Mouse (Mus musculus) lung, embryonic 14.5 days (tissue): ENCODE measurements around the gene Fam198b. TPM values are rescaled to one million over a fixed set of nuclear protein-coding genes. Genes with fewer than 3 reads are reported as not detected.
"Not testable (repeated sequence)": the region's sequence is repeated elsewhere in the genome, so short reads cannot be mapped to it uniquely, and the experiment has no call there.

ENCODE experiments used
- ATAC-seq: fragments of 200-750 bp; cut with Nextera tagmentation; 2 replicates; pipeline ENCODE4 v1.8.0; 2017; ENCODE audit warnings: mild to moderate bottlenecking, moderate TSS enrichment, moderate library complexity; ENCODE audit not compliant: insufficient read depth
- DNase-seq: peaks from one replicate; pipeline ENCODE4 v3.0.0-alpha.2; 2015
- H3K27ac ChIP-seq: fragments of 300-500 bp; sonication (generic); 2 replicates; pipeline ENCODE4 v1.5.1; 2014; ENCODE audit warnings: low read depth, mild to moderate bottlenecking, moderate library complexity
- H3K27me3 ChIP-seq: fragments of 300-500 bp; sonication (generic); 2 replicates; pipeline ENCODE4 v1.6.1; 2014; ENCODE audit warnings: low read length, control low read depth; ENCODE audit not compliant: insufficient read depth
- H3K36me3 ChIP-seq: fragments of 300-500 bp; sonication (generic); 2 replicates; pipeline ENCODE4 v1.6.1; 2014; ENCODE audit warnings: control low read depth; ENCODE audit not compliant: insufficient read depth
- H3K4me1 ChIP-seq: fragments of 300-500 bp; sonication (generic); 2 replicates; pipeline ENCODE4 v1.6.1; 2014; ENCODE audit warnings: antibody characterized with exemption, control low read depth; ENCODE audit not compliant: insufficient read depth
- H3K4me2 ChIP-seq: fragments of 300-500 bp; sonication (generic); 2 replicates; pipeline ENCODE4 v1.6.1; 2014; ENCODE audit warnings: mild to moderate bottlenecking
- H3K4me3 ChIP-seq: fragments of 300-500 bp; sonication (generic); 2 replicates; pipeline ENCODE4 v1.5.1; 2014; ENCODE audit warnings: low read depth, low read length
- H3K9ac ChIP-seq: fragments of 300-500 bp; sonication (generic); 2 replicates; pipeline ENCODE4 v1.6.1; 2014
- H3K9me3 ChIP-seq: fragments of 300-500 bp; sonication (generic); 2 replicates; pipeline ENCODE4 v1.6.1; 2016; ENCODE audit warnings: low read depth, low read length, control low read depth
- CTCF ChIP-seq: IDR thresholded peaks from 2 replicates; pipeline ENCODE4 v1.5.1; 2016; ENCODE audit warnings: antibody characterized with exemption, low read depth
- WGBS: fragments of 180-500 bp; shearing (Covaris S2); extraction: QIAGEN DNeasy Blood & Tissue Kit; methylation state at CpG from one replicate; pipeline ENCODE4 v1.1.7; 2014; 5-methylcytosine and 5-hydroxymethylcytosine counted together
- polyA plus RNA-seq: library from polyadenylated mRNA; unstranded; fragments of >200 nt; fragmentation: Nextera tagmentation; extraction: Ambion mirVana; gene quantifications from 2 replicates; pipeline ENCODE4 v1.2.1, GENCODE M21; 2014

The Fam198b gene
- polyA plus RNA-seq, 1 experiment from 2014 or later, result 17.8 TPM

- H3K4me2 ChIP-seq, result no peak overlapping the region
- no peak overlapping the region for H3K9ac ChIP-seq
- TF ChIP-seq CTCF, result no peak
- no peaks in the 10 kb centered on the region for H3K36me3 ChIP-seq
- no peaks in the 10 kb centered on the region for H3K4me1 ChIP-seq
- ATAC-seq, result no peak
- no peaks in the 10 kb centered on the region for H3K9me3 ChIP-seq
- WGBS, result 57% methylated on average over 2 of the region's 2 CpGs
- DNase-seq, result no peak
- H3K27me3 ChIP-seq, result no peaks in the 10 kb centered on the region
- no peak overlapping the region for H3K27ac ChIP-seq
- H3K4me3 ChIP-seq, result no peak overlapping the region
Measured at GRCm38 (mm10) chr3:79968426-79968825, 84.1 kb downstream of the Fam198b start.

GRCm38 (mm10) chr3:79969536-79969935 lies 85.2 kb downstream of the Fam198b start:
- H3K27me3 ChIP-seq, ATAC-seq: not testable (repeated sequence)
- 79% methylated on average over 3 of the region's 3 CpGs for WGBS

GRCm38 (mm10) chr3:79970070-79970469 lies 85.7 kb downstream of the Fam198b start:
- DNase-seq (no peak), ATAC-seq (no peak)
- no peaks in the 10 kb centered on the region for H3K4me1 ChIP-seq
- TF ChIP-seq CTCF, result no peak
- WGBS, result 49% methylated on average over 2 of the region's 2 CpGs
- H3K4me3 ChIP-seq, result no peak overlapping the region
- H3K27me3 ChIP-seq, result no peaks in the 10 kb centered on the region
- H3K4me2 ChIP-seq, result no peak overlapping the region
- H3K9ac ChIP-seq, result no peak overlapping the region
- H3K36me3 ChIP-seq, result no peaks in the 10 kb centered on the region
- no peak overlapping the region for H3K27ac ChIP-seq
- H3K9me3 ChIP-seq, result no peaks in the 10 kb centered on the region

More at GRCm38 (mm10) chr3:79969536-79969935, 85.2 kb downstream of the Fam198b start:
- H3K27ac ChIP-seq, DNase-seq, H3K9ac ChIP-seq, H3K4me2 ChIP-seq, H3K4me3 ChIP-seq, H3K4me1 ChIP-seq, H3K36me3 ChIP-seq, H3K9me3 ChIP-seq: not testable (repeated sequence)

GRCm38 (mm10) chr3:79970498-79970897 lies 86.2 kb downstream of the Fam198b start:
- no peak for DNase-seq
- TF ChIP-seq CTCF, result no peak
- H3K9me3 ChIP-seq, result no peaks in the 10 kb centered on the region
- H3K4me1 ChIP-seq, result no peaks in the 10 kb centered on the region
- no peaks in the 10 kb centered on the region for H3K27me3 ChIP-seq
- H3K36me3 ChIP-seq, result no peaks in the 10 kb centered on the region
- no peak overlapping the region for H3K9ac ChIP-seq
- WGBS, result 40% methylated on average over 2 of the region's 2 CpGs
- H3K27ac ChIP-seq, result no peak overlapping the region
- no peak overlapping the region for H3K4me2 ChIP-seq
- ATAC-seq, result no peak
- no peak overlapping the region for H3K4me3 ChIP-seq

- TF ChIP-seq CTCF, result no peak
- DNase-seq, result no peak
- Histone ChIP-seq H3K4me1 (no peaks in the 10 kb centered on the region), H3K4me3 (no peak overlapping the region), H3K36me3 (no peaks in the 10 kb centered on the region), H3K27ac (no peak overlapping the region), H3K27me3 (no peaks in the 10 kb centered on the region), H3K4me2 (no peak overlapping the region), H3K9me3 (no peaks in the 10 kb centered on the region), H3K9ac (no peak overlapping the region)
- ATAC-seq, result no peak
- WGBS, result 75% methylated on average over 7 of the region's 7 CpGs
Measured at GRCm38 (mm10) chr3:79971542-79971941, 87.2 kb downstream of the Fam198b start.

- H3K9me3 ChIP-seq, result no peaks in the 10 kb centered on the region
- ATAC-seq (no peak), DNase-seq (peak; percentile 52)
- no peak for TF ChIP-seq CTCF
- no peaks in the 10 kb centered on the region for H3K27me3 ChIP-seq
- H3K27ac ChIP-seq, result 0 out of 2 replicates have a peak overlapping the region, but pooled peaks have one; percentile 16
- H3K4me2 ChIP-seq, result no peak overlapping the region
- H3K4me1 ChIP-seq, result peaks cover 8% of the 10 kb centered on the region
- no peak overlapping the region for H3K4me3 ChIP-seq
- 47% methylated on average over 3 of the region's 3 CpGs for WGBS
- H3K36me3 ChIP-seq, result no peaks in the 10 kb centered on the region
- H3K9ac ChIP-seq, result no peak overlapping the region
Measured at GRCm38 (mm10) chr3:79976786-79977185, 92.5 kb downstream of the Fam198b start.

GRCm38 (mm10) chr3:79977656-79978450 lies 93.5 kb downstream of the Fam198b start:
- Histone ChIP-seq H3K4me3 (no peak overlapping the region), H3K9ac (no peak overlapping the region), H3K9me3 (no peaks in the 10 kb centered on the region), H3K4me1 (peaks cover 8% of the 10 kb centered on the region), H3K27ac (peak overlapping the region; percentile 60; the same call in 1 of the 2 replicates), H3K36me3 (no peaks in the 10 kb centered on the region), H3K4me2 (no peak overlapping the region), H3K27me3 (no peaks in the 10 kb centered on the region)
- DNase-seq, result peak; percentile 67
- no peak for TF ChIP-seq CTCF
- 48% methylated on average over 11 of the region's 11 CpGs for WGBS
- ATAC-seq, result peak; percentile 61; the same call in 1 of the 2 replicates
